Mouse (Mus musculus): ENCODE measurements around the gene Arhgap17.

Gene Arhgap17

DNA sequence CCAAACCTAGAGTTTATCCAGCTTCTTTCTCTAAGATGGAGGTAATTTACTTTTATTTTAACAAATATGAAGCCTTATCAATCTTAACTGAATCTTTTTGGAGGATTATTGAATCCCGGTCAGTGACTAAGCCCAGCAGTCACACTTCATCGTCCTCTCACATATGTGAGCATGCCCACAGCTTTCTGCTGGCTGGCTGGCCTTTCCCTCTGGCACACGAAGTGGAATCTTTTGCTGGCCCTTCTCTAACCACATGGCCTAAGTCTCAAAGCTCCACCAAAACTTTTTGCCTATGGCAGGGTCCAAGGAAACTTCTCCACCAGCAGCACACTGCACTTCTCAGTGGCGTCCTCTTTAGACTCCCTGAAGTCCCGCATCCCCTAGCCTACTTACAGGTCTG, 27.8 kb downstream of the Arhgap17 start:
- no peak for DNase-seq

DNA sequence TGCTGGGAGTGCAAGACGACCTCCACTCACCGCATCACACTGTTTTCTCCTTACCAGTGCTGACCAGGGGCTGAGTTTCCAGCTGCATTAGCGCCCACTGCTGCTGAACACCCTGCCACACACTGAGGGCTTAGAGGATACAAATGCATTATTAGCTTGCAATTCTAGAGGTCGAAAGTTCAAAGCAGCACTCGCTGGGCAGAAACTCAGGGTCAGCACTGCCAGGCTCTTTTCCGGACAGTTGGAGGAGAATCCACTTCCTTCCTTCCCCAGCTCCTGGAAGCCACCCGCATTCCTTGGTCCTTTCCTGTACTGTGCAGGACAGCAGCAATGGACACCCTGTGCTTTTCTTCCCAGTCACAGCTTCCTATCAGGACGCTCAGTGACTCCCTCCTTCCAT, 31.4 kb downstream of the Arhgap17 start:
- DNase-seq = no peak

DNA sequence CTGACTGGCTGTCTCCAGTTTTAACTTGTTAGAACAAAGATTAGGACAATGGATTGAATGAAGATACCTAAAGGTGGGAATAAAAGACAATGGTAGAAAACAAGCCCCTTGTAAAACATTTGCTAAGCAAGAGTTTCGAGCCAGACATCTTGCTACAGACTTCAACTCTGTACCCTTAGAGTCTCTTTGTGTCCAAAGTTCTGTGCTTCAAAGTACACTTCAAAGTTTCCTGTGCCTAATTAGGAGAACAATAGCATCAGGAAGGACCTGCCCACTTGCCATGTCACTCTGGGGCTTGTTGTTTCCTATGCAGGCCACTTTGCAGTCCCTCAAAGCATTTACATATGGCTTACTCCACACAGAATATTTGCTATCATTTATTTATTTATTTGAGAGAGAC, 33.4 kb downstream of the Arhgap17 start:
- no peak for DNase-seq

DNA sequence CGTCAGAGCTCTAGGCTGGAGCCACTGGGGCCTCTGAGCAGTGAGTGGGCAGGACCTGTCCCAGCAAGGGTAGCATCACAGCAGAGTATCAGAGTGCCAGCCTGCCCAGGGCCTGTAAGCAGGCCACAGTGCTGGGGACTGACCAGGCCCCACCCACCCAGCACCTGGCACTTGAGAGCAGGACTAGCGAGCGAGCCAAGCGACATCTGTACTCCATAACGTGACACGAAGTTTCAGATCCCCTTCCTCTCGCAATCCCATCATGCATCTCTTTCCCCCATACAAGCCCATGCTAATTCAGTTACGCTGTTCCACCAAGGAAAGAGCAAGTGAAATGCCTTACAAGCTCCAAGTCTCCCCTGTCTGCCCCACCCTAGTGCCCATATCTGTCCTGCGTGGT, 39.2 kb downstream of the Arhgap17 start:
- peak; percentile 76 to 79 for DNase-seq

DNA sequence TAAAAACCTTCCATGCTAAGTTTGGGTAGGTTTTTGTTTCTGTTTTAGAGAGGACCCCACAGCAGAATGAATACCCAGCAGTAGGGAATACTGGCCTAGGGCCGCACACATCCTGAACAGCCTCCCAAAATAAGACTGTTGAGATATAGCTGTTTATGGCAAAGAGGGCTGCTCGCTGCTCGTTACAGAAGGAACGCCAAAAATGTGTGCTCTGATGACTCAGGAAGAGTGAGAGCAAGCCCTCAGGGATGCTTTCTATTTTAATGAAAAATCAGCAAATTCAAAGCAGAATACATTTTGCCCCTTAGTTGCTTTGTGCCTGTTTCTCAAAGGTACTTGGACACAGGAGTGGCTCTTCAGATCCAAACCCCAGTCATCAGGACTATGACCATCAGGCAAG, 41.8 kb downstream of the Arhgap17 start:
- DNase-seq = no peak

DNA sequence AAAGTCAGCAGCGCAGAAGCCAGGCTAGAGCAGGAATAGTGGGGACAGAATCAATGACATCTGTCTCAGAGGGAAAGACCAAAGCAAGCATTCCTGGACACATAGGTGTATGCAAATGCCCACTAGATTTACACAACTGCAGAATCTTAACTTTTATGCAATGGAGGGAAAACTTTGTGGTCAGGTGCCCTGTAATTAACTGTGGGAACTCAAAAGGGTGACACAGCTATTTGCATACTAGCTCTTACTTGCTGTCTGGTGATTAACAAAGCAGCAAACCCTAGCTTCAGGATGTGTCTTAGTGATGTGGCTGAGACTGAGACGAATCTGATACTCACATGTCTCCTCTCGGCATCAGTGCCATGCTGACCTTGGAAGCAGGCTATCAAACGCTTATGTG, 42.8 kb downstream of the Arhgap17 start:
- no peak for DNase-seq

DNA sequence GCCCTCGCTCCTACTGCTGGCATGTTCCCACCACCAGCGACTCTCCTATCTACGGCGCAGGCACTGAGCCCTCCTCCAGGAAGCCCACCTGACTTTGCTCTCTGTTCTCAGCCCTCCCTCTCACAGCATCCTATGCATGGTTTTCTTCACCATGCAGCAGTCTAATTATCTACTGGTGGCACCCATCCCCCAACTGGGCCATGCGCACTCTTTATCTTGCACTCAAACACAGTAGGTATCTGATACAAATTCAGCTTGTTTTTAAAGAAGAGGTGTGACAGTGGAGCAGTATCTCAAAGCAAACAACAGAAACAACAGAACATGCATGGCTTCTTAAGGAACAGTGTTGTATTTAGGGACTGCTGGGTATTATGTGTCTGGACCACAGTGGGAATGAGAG, 43.7 kb downstream of the Arhgap17 start:
- DNase-seq = no peak

DNA sequence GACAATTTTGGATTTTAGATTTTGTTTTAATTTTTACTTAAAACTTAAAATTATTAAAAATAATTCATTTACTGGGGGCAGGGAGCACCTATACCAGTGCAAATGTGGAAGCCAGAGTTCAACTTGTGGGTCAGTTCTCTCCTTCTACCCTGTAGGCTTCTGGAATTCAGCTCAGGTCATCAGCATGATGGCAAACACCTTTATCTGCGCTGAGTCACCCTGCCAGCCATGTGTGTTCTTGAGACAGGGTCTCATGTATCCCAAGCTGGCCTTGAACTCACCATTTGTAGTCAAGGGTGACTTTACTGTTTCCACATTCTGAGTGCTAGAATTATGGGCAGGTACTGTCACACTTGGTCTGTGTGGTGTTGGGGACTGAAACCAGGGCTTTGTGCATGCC, 45.6 kb downstream of the Arhgap17 start:
- no peak for DNase-seq

DNA sequence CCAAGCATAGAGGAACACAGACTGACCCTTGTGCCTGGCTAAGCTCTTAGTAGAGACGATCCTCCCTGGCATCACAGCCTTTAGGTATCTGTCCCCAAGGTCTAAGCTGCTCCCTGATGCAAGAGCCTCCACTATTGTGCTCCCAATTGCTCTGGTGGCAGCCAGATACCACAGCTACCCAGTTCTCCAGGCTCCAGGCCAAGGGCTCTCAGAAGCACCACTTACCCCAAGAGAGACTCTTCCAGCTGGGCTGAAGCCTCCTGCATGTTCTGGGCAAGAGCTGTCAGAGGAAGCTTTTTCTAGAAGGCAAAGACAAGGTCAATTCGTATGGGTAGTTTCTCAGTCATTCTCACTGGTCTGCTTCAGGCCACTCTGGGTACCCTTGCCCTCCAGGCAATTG, 46.3 kb downstream of the Arhgap17 start:
- DNase-seq = no peak

DNA sequence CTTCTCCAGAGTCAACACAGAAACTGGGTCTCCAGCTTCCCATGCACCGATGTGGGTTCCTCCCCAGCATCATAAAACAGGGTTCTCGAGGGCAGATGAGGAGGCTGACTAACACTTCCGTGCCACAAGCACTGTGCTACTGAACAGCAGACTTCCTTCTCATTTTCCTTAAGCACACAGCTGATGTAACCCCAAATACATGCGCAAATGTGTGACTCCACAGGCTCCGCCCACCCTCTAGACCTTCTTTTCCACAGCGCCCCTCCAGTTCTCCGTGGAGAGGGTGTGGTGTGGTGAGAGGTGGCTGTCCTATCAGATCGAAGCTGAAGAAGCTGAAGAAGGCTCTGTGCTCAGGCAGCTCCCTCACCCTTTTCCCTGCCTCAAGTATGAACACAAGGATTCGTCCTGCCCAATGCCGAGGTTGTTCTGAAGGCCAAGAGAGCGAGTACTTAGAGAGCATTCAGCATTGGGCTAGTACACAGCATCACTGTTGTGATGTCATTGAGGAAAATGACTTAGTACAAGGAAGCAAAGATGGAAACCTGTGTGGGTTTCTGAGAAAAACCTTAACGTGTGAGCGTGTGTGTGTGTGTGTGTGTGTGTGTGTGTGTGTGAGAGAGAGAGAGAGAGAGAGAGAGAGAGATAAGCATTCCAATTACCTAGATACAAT, 47.1 kb downstream of the Arhgap17 start:
- DNase-seq = no peak

DNA sequence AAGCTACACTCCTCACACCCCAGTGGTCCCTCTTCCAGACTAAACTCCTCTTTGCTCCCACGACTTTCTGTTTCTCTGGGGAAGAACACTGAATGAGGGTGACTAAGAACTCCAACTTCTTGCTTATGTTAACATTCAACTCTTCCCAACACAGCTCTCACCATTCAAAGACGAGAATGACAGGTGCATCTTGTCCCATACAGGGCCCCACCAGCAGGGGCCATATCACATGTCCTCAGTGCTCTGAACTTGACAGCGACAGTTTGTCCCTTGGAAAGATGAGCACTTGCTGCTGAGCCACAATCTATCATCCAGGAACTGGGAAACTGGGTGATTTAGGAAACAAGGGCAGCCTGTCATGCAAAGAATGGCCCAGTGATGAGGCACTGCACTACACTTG, 57.0 kb downstream of the Arhgap17 start:
- no peak for DNase-seq

DNA sequence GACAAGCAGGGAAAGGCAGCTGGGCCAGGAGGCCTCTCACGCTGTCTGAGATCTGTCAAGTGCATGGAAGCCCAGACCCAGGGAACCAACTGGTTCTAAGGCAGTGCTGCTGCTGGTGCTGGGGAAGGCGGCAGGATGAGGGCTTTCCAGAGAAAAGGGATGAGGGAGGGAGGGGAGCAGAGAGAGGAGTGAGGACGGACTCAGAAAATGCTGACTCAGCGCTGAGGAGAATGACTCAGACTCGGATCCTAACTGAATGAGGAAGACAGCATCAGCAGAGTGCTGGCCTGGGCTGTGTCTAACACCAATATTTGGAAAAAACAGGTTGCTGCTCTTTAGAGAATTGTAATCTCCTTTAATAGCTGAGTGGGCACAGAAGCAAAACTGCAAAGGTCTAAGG, 57.9 kb downstream of the Arhgap17 start:
- DNase-seq = no peak

DNA sequence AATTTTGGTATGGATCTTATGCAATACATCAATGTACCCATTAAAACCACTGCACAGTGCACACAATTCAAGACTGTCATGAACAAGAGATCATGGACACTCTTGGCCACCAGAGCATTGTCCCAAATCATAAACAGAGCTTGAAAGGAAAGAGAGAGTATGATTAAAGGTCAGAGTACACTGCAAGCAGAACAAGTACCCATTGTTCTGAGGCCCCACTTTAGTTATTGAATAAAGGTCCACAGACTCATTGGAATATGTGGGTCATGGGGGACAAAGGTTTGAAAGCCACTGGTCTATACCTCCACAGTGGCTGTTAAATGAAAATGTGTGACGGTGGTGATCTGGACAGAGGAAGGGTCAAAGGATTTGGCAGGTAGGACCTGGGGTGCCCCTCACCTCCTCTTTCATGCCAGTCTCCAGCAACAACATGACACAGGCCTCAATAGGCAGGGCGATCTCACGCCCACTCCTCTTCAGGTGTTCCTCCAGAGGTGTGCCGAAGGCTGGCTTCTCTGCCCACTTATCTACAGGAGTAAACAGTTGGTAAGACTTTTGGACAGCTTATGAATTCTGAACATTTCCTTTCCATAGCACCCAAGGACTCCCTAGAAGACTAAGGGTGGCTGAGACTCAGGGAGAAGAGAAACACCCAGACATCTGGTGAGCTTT, 61.7 kb downstream of the Arhgap17 start:
- no peak for DNase-seq

DNA sequence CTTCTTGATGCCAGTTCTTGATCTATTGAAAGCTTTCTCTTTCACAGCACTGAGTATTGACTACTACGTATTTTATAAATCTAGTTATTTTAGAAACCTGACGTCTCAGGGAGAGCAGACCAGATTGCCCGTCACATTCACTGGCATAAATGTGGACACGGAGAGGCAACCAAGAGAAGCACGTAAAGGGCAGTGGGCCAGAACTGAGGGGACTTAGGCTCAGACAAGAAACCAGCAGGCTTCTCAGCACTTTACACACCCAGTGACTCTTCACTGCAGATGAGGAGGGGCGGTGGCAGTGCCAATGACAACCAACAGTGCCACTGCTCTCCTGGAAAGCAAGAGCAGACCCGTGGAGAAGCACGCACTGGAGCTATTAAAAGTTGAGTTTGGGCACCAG, 62.5 kb downstream of the Arhgap17 start:
- no peak for DNase-seq

DNA sequence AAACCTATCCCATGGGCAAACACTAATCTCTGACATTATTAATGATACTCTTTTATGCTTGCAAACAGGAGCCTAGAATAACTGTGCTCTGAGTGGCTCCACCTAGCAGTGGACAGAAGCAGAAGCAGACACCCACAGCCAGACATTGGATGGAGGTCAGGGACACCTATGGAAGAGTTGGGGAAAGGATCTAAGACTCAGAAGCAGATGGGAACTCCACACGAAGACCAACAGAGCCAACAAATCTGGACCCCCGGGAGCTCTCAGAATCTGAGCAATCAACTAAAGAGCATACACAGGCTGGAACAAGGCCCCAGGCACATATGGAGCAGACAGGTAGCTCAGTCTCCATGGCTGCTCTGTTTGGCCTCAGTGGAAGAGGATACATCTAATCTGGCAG, 64.3 kb downstream of the Arhgap17 start:
- DNase-seq = no peak

DNA sequence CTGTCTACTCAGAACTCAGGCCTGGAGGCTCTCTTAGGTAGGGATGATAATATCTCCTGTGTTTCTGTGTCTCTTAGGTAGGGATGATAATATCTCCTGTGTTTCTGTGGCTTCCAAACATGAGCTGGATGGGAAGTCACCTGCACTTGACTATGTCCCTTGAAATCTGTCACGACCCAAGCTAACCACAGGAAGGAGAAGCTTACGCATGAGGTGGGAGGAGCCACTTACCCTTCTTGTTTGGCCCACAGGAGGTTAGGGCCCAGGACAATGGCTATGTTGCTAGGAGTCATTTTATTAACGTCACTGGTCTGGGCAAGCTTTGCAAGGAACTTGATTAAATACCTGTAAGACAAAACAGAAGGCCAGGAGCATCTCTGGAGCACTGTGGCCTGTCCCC, 69.5 kb downstream of the Arhgap17 start:
- no peak for DNase-seq

DNA sequence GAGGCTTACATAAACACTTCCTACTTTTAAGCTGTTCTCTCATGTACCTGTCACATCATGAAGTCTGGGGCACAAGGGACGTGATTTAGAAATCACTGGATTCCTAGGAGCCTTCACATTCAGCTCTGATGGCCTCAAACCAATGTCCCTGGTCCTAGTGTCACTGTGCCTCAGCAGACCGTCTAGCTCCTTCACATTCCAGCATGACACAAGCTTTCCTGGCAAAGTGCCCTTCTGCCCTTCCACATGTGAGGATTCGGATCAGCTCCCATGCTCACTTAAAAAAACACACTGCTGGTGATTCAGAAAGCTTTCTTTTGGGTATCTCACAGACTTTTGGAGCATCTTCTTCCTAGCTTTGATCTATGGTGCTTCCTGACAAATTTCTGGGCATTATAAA, 71.5 kb downstream of the Arhgap17 start:
- DNase-seq = no peak

DNA sequence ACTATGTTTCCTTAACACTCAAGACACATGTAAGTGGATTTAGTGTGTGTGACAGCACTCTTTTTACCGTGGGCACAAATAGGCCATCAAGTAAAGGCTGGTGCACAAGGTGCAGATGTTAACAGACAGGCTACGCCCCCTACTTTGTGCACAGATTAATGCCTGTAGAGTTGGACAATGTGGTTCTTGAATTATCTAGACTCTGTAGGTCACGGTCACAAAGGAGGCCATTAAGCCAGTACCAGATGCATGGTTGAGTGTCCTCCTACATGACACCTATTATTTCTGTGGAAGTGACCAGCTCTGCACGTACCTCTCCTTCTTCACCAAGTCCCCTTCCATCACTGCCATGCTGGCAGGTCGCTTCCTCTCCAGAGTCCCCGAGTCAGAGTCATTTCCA, 73.6 kb downstream of the Arhgap17 start:
- no peak for DNase-seq

DNA sequence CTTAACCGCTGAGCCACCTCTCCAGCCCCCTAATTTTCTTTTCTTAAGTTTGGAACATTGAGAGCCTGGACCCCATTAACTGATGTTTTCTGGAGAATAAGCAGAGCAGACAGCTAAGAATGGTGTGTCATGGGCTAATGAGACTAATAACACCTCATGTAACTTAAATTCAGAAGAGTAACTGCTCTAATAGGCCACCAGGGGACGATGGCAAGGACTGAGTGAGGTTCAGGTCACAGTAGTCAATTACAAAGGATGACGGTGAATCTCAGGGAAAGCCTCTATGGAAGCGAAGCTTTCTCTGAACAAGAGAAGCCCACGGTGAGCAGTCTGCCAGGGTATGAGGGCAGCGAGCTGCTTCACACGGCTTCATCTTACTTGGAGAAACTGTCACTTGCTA, 74.3 kb downstream of the Arhgap17 start:
- DNase-seq = no peak

DNA sequence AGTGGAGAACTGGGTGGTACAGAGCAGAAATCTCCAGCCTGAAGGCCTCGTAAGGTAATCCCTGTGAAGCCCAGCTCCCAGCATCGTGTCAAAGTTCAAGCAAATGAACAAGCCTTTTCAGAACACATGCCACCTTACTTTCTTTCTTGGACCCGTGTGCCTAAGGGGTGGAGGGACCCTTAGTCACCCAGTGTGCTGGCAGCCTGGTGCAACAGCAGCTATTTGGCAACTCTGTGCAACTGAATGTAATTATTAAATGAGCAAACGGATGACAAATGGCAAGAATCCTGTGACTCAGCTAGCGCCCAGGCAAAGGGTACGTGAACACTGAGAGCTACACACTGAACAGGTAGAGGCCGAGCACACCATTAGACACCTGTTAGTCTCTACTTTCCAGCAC, 75.8 kb downstream of the Arhgap17 start:
- no peak for DNase-seq

DNA sequence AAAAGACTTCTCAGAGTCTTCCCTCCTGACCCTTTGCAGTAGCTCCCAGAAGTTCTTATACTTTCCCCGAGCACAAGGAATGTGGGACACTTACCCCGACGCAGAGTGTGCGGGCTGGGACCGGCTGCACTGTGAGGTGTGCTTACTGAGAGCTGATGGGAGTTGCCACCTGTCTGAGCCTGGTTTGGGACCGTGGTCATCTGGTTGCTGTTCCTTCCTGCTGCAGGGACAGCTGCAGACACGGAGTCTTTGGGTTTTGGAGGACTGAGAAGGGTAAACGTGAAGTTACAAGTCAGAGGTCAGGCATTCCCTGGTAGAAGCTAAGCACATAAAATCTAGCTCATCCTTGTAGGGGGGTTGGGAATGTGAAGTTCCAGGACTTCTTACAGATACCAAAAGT, 77.8 kb downstream of the Arhgap17 start:
- DNase-seq = no peak

DNA sequence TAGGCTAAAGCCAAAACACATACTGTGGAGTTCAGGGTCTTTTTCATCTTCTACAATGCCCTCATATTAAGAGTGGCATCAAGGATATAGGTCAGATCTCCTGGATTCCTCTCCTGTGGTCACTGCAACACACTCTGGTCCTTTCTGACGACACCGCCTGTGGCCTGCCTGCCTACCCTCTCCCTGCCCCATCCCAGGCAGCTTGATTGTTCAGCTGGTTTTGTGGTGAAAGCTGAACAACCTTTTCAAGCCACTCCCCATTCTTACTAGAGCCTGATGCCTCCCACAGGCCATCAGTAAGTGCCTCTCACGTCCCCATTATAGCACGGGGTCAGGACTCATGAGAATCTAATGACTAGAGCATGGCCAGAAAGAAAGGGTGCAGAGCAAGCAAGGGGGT, 80.5 kb downstream of the Arhgap17 start:
- no peak for DNase-seq

DNA sequence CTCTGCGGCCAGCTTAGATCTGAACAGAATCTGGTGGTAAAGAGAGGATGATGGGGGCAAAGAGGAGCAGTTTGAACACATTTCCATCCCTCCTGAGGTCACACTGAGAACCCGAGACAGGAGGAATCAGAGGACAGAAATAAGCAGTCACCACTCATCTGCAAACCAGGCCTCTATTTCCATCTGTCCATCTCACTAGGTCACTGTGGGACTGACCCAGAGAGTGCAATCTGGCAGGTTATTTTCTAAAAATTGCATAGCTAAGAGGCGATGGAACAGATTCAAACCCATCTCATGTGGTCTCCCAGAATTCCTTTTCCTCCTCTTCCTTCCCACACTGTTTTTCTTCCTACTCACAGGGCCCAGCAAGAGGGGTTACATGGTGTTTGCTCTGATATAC, 81.8 kb downstream of the Arhgap17 start:
- DNase-seq = no peak

DNA sequence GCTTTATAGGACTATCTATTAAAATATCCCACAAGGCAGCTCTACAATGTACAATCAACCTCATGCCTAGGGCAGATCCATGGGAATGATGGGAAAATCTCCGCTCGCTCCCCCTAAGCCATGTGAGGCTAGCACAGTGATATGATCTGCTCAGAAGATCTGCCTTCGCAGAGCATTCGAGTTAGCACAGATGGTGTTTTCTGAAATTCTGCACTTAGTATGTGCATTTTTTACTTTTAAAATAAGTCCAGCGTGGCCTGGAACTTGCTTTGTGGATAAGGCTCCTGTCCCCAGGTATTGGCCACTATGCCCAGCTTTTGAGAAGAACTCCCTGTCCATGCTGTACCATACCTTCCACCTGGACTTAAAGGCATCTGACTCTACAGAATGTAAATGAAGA, 83.8 kb downstream of the Arhgap17 start:
- no peak for DNase-seq

DNA sequence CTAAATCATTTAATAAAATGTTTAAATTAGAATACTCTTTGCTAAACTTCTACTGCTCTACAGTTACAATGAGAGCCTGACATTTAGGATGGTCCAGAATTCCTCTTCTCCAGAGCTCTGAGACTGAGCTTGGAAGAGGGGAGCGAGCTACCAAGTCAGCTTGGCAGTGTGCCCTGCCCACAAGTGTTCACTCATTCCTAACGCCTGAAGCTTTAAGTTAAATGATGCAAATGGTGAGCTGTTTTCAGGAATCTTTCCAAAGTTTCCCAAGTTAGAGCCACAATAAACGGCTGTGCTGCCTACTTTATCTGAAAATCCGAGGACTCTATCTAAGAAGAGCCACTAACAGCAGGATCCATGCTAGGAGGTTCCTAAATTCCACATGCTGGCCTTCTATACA, 85.9 kb downstream of the Arhgap17 start:
- DNase-seq = no peak

Data from B cell, adult 2 months (primary cell).